Mouse (Mus musculus) embryo, embryonic 11.5 days (tissue): ENCODE measurements at regions not wholly inside any gene's neighbourhood (a gene's known extent, or its start where the extent isn't known, plus 50 kb on each side); places are given as distances from the start of the nearest gene placed in this dataset.
"Not testable (repeated sequence)": the region's sequence is repeated elsewhere in the genome, so short reads cannot be mapped to it uniquely, and the experiment has no call there.

Experiments
- DNase-seq: peaks from one replicate; pipeline ENCODE4 v3.0.0-alpha.2; 2012; ENCODE audit warnings: low read depth, low spot score

GRCm38 (mm10) chr10:69036096-69036495 lies 115.1 kb upstream of the Rhobtb1 start:
- DNase-seq = no peak

GRCm38 (mm10) chr10:69044171-69044651 lies 107.0 kb upstream of the Rhobtb1 start:
- DNase-seq = peak; percentile 35

- no peak for DNase-seq
Measured at GRCm38 (mm10) chr10:69045275-69045674, 106.0 kb upstream of the Rhobtb1 start.

- peak; percentile 26 for DNase-seq
Measured at GRCm38 (mm10) chr10:69046008-69046555, 105.2 kb upstream of the Rhobtb1 start.

GRCm38 (mm10) chr10:69078008-69078407 lies 73.2 kb upstream of the Rhobtb1 start:
- no peak for DNase-seq

GRCm38 (mm10) chr10:69086184-69086583 lies 65.0 kb upstream of the Rhobtb1 start:
- no peak for DNase-seq

GRCm38 (mm10) chr10:69091872-69092271 lies 59.4 kb upstream of the Rhobtb1 start:
- no peak for DNase-seq

GRCm38 (mm10) chr10:69100021-69100420 lies 51.2 kb upstream of the Rhobtb1 start:
- DNase-seq = no peak

GRCm38 (mm10) chr10:69100742-69101141 lies 50.5 kb upstream of the Rhobtb1 start:
- DNase-seq = not testable (repeated sequence)
